14 mouse cellular contexts compared by ENCODE assay signal in the genomic region with DNA sequence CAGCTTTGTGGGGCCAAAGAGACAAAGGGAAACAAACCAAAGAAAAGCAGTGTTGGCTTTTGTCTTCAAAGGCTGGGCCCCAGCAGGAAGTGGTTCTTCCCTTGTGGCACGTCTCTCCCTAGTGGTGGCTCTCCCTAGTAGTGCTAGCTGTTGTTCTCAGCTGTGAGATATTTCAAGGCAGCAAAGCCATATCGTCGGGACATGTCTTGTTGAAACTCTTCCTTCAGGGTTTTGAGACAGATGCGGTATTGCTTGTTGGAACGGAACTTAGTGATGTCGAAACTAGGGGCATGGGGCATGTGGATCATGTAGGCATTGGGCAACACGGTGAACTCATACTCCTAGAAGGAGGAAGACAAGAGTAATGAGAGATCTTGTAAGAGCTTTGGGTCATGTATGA. TPM values are rescaled to one million over a fixed set of nuclear protein-coding genes. Genes with fewer than 3 reads are reported as not detected.
DNase-seq lines count a peak whose midpoint lies in the region; ATAC-seq lines count a peak whose summit lies in the region.
"Had no signal": no experiment of that assay in that cellular context is flagged by ENCODE, and none has a peak within 500 bp of the region (broad histone marks: within the 10 kb centered on the region; RNA-seq: fewer than 3 reads in every experiment).

No protein-coding gene starts in this region.

- ATAC-seq in granulocyte monocyte progenitor cell, adult 5-6 weeks (replicated peaks; ENCODE audit: poor library complexity, severe bottlenecking), result peak; percentile 93
- ATAC-seq in forebrain, embryonic 12.5 days (ENCODE audit: low FRiP score), result no peak
- ATAC-seq: forebrain, embryonic 14.5 days; intestine, embryonic 16.5 days had no signal

- H3K27me3 ChIP-seq in forebrain, embryonic 12.5 days, result no peaks in the 10 kb centered on the region
- H3K27me3 ChIP-seq: midbrain, embryonic 12.5 days had no signal

- WGBS in forebrain, embryonic 12.5 days, result 88% methylated on average over 7 of the region's 7 CpGs

- no peak overlapping the region for H3K9ac ChIP-seq in forebrain, embryonic 12.5 days
- H3K9ac ChIP-seq: midbrain, embryonic 12.5 days had no signal

- H3K4me2 ChIP-seq in forebrain, embryonic 12.5 days, result no peak overlapping the region
- H3K4me2 ChIP-seq: midbrain, embryonic 12.5 days had no signal

- no peaks in the 10 kb centered on the region for H3K4me1 ChIP-seq in forebrain, embryonic 12.5 days
- H3K4me1 ChIP-seq: midbrain, embryonic 12.5 days had no signal

- peaks cover 5% of the 10 kb centered on the region for H3K36me3 ChIP-seq in forebrain, embryonic 12.5 days (replicated peaks)

- H3K4me3 ChIP-seq in forebrain, embryonic 12.5 days (replicated peaks), result no peak overlapping the region
- H3K4me3 ChIP-seq: midbrain, embryonic 12.5 days had no signal

- peak; percentile 25 for DNase-seq in layer of hippocampus, adult 9-11 months
- DNase-seq in layer of hippocampus, adult 9-10 months (ENCODE audit: low spot score), result no peak
- peak; percentile 67 for DNase-seq in lung, postnatal 36 days
- DNase-seq in thymus, postnatal 25 days, result peak; percentile 14
- no peak for DNase-seq in urinary bladder, adult 18-20 months (ENCODE audit: low spot score in 2 of 2)
- DNase-seq in gastrocnemius, adult 18-20 months (ENCODE audit: low spot score), result no peak
- DNase-seq: gastrocnemius, postnatal 25 days; heart, postnatal 14 days; right cerebral cortex, postnatal 4 days had no signal

- no peaks in the 10 kb centered on the region for H3K9me3 ChIP-seq in forebrain, embryonic 12.5 days
- H3K9me3 ChIP-seq: midbrain, embryonic 12.5 days had no signal

- no peak overlapping the region for H3K27ac ChIP-seq in forebrain, embryonic 12.5 days
- H3K27ac ChIP-seq: midbrain, embryonic 12.5 days had no signal

RNA-seq across cellular contexts. Expression of a gene that starts 54.0 kb away (rescaled TPM):
- total RNA-seq in granulocyte monocyte progenitor cell, adult 5-6 weeks (2014; fragmentation: Nextera tagmentation), result 2.6 and 3.4 TPM in 2 replicates
- total RNA-seq in granulocyte monocyte progenitor cell, adult 5-6 weeks (2017), result 2.9 and 3.1 TPM in 2 replicates
- 1 to 10 TPM; 1.3 to 1.4 TPM for total RNA-seq in gastrocnemius, adult 18-20 months (2021)
- 0.55 and 0.98 TPM in 2 replicates for polyA plus RNA-seq in forebrain, embryonic 12.5 days (2016; fragmentation: Nextera tagmentation; extraction: Ambion mirVana)

Comparison
In these comparisons a context has a peak if more than half of its experiments do, and no peak if none do; other contexts are left out.
1. DNase-seq: peak in layer of hippocampus, adult 9-11 months (single experiment), lung, postnatal 36 days (single experiment) and thymus, postnatal 25 days (single experiment); none in layer of hippocampus, adult 9-10 months (single experiment), urinary bladder, adult 18-20 months (0 of 2) and gastrocnemius, adult 18-20 months (single experiment).